Mouse (Mus musculus) B cell, adult 67 days (primary cell): Measurements from ENCODE around the gene E2f6. TPM values are rescaled to one million over a fixed set of nuclear protein-coding genes. Genes with fewer than 3 reads are reported as not detected.

Source experiments
- total RNA-seq, 2 experiments: library from RNA; stranded (reverse); gene quantifications; 4 replicates each; pipeline ENCODE4 v1.2.4; 2023

E2f6 gene
- total RNA-seq: 10 to 100 TPM in 1 of 2 experiments, 1 to 10 TPM in 1; 8.7 to 10.1 TPM

DNA sequence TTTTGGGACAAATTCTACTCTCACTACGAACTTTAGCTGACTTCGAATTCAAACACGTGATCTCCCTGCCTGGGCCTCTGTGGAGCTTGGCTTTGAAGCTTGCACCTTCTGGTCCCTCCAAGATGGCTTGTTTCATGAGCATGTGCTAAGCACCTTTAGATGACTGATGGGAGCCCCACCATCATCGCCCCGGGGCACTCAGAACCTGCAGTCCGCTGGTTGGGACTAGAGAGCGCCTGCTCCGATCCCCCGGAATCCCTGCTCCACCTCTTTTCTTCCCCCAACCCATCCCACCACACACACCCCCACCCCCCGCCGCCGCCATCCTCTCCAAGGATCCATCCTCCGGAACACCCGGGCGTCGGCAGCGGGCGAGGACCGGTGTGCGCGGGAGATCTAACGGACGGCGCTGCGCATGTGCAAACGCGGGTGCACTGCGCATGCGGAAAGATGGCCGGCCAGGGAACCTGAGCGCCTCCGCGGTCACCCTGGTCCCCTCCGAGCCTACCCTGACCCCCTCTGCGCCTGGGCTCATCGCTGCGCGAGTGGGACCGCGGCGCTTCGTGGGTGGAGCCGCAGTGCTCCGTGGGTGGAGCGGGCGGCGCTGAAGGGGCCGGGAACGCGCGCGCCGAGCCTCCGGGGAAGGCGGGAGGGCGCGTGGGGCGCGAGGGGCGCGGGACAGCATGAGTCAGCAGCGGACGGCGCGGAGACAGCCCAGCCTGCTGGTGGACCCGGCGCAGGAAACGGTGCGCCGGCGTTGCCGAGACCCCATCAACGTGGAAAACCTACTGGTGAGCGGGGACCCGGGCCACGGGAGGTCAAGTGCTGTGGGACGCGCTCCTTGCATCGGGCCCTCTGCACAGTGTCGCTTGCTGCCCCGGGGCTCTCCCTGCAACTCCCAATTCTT lies at the start of gene E2f6:
Gene E2f6, plus strand, starts transcription at position 439 of the 907 bp plus-strand sequence.

DNA sequence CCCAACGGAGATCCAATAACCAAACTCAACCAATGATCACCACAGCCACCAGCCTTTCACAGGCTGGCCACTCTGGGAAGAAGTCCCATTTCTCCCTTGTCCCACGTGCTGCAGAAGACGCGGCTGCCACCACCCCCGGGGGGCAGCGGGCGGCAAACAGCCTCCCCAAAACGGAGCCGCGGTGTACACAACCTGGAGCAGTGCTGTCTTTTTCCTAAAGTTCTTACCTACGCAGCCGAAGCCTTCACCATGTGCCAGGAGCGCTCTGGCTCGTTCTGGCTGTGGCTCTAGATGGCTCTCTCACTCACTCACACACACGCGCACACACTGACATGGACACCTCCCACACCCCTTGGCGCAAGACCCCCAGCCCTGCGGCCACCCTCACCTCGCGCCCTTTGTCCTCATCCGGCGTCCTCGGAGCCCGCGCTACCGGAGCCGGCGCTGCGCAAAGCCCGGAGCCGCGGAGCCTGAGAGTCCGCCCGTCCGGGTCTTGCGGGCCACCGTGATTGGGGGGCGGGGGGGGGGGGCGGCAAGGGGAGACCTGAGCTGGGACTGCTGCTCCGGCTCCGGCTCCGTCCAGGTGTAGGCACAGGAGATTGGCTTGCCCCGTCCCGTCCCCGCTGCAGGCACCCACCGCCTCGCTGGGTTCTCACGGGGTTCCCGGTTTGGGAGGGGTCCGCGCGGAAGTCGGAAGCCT lies 10.4 kb upstream of the E2f6 start, which contains the start of gene Greb1:
Gene Greb1, minus strand, starts transcription at position 628 of the 700 bp plus-strand sequence.

Other genes starting within 250 kb of the E2f6 start
- gene Lpin1, start 200.0 kb upstream of the E2f6 start, total RNA-seq: 10 to 100 TPM; 15.5 to 16.0 TPM
- gene Ntsr2, start 157.6 kb upstream of the E2f6 start, total RNA-seq: not detected
- gene Greb1, start 10.1 kb upstream of the E2f6 start, total RNA-seq: not detected
- gene Rock2, start 83.9 kb downstream of the E2f6 start, total RNA-seq: 10 to 100 TPM; 80.3 to 89.8 TPM
- gene Pqlc3, start 189.4 kb downstream of the E2f6 start, total RNA-seq: 10 to 100 TPM; 15.2 to 17.5 TPM
- gene 2410004P03Rik, start 200.8 kb downstream of the E2f6 start, total RNA-seq: under 1 TPM in 1 of 2 experiments, not detected in 1; 0.83 TPM